Mouse (Mus musculus): Measurements from ENCODE around the gene Nfkbil1. TPM values are rescaled to one million over a fixed set of nuclear protein-coding genes. Genes with fewer than 3 reads are reported as not detected.

Gene Nfkbil1
- total RNA-seq, 2 experiments from 2014 or later: 13.6 to 15.8 TPM

DNA sequence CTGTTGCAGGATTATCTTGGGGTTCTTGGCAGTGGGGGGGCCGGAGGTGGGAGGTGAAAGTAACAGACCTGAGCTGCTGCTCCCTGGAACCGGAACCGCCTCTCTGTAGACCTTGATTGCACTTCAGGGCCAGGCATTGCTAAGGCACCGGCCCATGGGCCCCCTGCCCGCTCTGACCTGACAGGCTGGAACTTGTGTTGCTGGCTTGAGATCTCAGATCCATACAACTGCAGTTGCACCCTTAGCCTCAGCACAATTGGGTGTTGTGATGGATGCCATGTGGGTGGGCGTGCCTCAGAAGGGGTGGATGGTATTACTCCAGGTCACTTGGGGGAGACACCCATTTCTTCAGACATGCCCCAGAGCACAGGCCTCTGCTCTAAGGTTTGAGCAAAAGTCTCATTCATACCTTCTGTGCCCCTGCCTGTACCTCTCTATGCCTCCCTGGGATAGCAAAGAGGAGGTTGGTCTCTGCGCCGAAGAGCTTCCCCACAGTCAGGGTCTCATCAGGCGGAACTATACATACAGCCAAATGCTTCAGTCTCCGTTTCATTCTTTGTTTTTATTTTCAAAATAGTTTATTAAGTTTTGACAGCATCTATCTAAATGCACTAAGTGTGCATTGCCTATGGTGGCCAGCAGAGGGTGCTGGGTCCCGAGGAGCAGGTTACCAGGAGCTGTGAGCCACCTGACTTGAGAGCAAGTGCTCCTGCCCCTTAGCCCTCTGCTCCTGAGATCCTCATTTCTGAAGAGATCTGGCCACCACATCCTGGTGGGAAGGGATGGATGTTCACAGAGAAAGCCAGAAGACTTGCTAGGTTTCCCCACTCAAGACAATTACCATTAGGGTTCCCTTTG, 18.9 kb upstream of the Nfkbil1 start:
- DNase-seq (ENCODE audit: low spot score in 2 of 2): peak in 1 of 2 experiments; percentile 65

DNA sequence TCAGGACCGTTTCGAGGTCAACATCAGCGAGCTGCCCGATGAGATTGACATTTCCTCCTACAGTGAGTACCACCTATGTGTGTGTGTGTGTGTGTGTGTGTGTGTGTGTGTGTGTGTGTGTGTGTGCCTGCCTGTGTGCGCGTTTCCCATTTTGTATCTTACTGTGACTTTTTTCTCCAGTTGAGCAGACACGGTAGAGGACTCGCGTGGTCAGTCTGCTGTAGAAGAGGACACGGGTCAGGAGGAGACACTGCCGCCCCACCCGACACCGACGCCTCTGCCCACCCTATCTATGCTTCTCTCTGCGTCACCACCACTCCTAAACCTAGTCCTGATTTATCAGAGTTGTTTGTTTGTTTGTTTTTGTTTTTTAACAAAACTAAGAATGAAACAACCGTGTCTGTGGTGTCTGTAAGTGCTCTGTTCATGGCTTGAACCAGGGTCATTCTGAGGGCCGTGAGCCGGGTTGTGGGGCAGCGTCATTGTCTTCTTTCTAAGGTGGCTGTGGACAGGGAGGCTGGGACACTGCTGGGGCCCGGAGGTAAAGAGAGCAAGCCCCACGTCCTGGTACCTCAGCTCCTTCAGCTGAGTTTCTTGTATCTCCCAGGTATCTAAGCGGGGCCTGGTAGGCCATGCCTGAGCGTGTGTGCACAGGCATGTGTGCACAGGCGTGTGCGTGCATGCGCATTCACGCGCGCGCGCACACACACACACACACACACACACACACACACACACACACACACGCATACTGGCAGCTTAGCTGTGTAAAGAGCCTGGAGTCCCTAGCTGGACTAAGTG, 17.9 kb upstream of the Nfkbil1 start:
- no peak for DNase-seq (ENCODE audit: low spot score in 2 of 2)

DNA sequence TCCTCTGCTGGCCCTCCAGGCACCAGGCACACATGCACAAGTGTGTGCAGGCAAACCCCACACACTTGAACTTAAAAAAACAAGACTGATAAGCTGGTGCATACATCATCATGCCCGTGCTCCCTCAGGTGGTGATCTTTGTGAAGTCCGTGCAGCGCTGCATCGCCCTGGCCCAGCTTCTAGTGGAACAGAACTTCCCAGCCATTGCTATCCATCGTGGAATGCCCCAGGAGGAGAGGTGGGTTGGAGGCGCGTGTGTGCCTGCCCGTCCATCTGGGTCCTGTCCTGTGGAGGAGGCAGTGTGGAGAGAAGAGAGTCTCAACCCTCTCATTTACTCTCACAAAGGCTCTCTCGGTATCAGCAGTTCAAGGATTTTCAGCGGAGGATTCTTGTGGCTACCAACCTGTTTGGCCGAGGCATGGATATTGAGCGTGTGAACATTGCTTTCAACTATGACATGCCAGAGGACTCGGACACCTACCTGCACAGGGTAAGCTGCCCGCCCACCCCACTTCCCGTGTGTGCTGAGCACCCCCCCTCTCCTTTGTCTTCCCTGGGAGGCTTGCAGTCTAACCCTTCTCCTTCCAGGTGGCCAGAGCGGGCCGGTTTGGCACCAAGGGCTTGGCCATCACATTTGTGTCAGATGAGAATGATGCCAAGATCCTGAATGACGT, 17.2 kb upstream of the Nfkbil1 start:
- no peak for DNase-seq (ENCODE audit: low spot score in 2 of 2)

DNA sequence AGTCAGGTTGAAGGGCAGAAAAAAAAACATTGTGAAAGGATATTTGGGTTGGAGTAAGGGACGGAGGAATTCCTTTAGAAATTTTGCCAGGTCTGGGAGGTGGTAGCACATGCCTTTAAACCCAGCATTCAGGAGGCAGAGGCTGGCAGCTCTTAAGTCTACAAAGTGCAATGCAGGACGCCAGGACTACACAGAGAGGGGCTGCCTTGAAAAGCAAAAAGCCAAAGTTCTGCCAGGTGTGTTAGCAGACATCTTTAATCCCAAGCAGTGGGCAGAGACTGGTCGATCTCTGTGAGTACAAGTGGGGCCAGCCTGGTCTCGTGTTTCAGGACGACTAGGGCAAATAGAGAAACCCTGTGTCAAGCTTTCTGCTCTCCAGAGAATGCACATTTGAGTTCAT, 16.4 kb upstream of the Nfkbil1 start:
- no peak for DNase-seq (ENCODE audit: low spot score in 2 of 2)

DNA sequence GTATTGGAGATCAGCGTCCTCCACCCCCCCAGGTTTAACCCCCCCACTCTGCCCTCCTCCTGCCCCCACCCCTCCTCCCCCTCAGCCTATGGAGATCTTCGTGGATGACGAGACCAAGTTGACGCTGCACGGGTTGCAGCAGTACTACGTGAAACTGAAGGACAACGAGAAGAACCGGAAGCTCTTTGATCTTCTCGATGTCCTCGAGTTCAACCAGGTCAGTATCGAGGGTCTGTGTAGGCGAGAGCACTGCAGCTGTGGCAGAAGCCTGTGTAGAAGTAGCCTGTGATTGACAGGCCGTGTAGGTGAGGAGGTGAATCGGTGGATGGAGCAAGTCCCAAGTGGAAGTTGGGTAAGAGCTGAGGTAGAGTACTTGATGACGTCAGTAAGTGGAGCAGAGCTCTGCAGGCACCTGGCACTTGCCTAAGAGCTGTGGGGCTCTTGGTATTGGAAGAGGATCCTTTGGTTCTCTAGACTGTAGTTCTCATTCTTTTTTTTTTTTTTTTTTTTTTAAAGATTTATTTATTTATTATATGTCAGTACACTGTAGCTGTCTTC, 15.6 kb upstream of the Nfkbil1 start:
- peak in 1 of 2 experiments; percentile 1 for DNase-seq (ENCODE audit: low spot score in 2 of 2)

DNA sequence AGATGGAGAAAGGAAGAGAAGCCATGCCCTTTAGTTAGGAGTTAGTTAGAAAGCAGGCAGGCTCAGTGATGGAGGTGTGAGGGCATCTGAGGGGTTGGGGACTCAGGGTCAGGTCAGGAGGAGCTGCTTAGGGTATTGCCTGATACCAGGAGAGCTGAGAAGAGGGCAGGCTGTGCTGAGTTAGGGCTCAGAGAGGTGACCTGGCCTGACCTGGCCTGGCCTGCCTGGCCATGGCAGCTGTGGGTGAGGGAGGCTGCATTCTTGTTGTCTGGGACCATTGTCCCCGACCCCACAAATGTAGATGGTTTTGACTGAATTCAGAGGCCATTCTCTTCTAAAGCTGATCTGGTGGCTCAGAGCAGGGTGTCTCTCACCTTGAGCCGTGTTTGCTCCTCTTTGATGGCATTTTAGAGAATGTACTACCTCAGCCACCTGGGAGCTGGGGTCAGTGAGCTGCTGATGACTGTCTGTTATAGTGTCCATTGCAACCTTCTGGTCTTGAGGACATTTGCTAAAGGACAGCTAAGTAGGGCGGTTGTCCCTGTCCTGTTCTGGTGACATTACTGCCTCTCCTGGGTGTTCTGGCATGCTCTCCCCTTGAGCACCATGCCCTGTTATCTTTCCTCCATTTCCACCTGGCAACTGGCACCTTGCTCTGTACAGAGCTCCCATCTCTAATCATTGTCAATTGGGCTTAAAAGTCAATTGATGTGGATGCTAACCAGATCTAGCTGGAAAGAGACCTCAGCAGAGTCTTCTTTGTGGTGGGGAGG, 14.9 kb upstream of the Nfkbil1 start:
- DNase-seq (ENCODE audit: low spot score in 2 of 2): peak in 1 of 2 experiments; percentile 1

DNA sequence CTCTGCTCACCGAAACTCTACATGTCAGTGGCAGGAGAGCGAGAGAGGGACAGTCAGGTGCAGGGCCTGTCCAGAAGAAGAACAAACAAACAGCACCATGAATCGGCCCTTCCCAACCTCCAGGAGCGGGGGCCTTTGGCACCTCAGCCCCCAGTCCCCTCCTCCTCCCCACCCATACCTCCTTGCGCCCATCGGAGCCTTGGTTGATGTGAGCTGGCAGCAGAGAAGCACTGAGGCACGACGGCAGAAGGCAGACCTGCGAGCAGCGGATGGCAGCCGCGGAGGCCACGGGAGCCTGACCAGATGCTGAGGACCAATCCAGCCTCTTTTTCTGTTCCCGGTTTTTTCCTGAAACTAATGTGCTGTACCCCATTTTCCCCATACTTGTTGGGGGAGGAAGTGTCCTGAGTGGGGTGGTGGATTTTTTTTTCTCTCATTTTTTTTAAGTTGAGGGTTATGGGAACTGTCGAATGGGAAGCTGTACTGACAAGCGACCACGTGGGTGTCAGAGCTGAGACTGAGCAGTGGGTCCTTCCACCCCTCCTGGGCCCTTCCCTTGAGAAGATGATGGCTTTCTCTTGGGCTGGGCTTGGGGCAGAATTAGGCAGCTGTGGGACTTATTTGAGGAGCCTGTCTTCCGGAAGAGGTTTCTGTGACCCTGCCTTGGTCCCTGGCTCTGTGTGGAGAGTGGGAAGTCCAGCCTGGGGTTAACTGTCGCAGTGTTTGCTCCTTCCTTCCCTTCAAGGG, 14.0 kb upstream of the Nfkbil1 start:
- no peak for DNase-seq (ENCODE audit: low spot score in 2 of 2)

DNA sequence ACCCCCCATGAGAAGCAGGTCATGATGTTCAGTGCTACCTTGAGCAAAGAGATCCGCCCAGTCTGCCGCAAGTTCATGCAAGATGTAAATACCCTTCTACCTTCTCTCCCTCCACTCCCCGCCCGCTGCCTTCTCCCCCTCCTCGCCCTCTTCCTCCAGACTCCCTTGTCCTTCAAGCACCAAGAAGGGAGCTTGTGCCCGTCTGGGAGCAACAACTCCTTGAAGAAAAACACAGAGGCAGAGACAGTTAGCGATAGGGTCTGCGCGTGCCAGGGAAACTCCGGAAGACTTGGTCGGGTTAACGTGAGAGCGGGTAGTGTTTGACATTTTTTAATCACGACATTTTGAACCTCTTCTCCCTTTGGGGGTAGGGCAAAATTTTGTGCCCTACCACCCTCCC, 13.4 kb upstream of the Nfkbil1 start:
- DNase-seq (ENCODE audit: low spot score in 2 of 2): no peak

DNA sequence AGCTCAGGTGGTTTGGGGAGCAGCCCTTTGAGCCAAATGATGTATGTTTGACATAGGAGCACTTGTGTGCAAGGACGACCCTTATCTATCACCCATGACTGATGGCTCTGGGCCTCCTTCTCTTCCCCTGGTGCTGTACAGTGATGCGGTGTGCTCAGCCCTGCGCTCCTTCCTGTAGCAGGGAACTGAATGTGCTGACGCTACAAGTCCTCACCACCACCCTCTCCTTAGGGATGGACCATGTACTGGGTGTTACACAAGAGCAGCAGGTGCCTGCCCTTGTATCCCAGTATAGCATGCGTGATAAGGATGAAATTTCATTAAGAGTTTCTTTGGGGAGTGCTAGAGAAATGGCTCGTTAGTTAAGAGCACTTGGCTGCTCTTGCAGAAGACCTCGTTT, 11.6 kb upstream of the Nfkbil1 start:
- no peak for DNase-seq (ENCODE audit: low spot score in 2 of 2)

DNA sequence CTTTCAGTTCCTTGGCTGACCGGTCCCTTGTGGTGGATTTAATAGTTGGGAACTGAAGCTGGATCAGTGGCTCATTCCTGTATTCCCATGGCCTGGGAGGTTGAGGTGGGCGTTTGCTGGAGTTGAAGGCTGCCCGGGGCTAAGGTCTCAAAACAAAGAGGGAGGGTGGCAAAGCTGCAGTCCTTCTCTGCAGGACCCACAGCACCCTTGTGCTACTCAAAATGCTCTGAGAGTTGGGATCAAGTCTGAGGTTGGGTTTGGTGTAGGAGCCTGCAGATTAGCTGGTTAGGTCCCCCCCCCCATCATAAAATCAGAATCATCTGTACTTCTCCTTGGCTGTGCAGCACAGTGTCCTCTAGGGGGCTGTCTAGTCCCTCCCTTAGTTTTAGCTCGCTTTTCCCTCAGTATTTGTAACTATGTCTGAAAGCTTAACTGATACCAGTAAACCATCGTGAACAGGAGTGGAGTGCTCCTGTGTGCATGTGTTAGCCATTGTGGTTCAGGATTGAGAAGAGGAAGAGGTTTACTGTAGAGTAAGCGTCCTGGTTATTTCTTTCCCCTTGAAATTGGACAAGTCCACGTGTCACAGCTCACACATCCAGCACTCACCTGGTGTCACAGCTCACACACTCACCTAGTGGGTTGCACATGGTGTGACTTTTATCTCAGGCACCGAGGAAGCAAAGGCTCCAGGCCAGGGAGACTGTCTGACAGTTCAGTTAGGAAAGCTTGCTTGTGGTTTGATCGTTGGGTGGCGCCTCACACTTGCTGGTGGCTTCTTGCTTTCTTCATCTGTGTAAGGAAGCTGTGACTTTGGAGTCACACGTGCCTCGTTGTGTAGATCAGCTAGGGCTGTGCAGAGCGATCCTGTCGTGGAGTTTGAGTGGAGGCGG, 10.4 kb upstream of the Nfkbil1 start:
- no peak for DNase-seq (ENCODE audit: low spot score in 2 of 2)

DNA sequence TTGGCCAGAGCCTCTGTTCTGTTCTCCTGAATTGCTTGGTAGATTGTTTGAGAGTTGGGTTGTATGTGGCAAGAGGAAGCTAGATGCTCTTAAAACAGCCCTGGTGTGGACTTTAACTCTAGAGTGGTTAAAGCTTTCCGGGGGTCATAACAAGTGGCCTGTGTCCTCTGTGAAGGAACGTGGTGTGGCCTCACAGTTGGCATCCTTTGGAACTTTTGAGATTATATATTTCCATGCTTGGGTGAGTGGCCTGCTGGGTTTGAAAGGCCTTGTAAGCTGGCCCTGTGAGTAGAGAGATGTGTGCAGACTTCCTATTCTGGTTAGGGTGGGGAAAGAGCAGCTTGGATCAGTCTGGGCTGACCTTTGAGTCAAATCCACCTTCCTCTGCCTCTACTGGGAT, 9.4 kb upstream of the Nfkbil1 start:
- DNase-seq (ENCODE audit: low spot score in 2 of 2): no peak

DNA sequence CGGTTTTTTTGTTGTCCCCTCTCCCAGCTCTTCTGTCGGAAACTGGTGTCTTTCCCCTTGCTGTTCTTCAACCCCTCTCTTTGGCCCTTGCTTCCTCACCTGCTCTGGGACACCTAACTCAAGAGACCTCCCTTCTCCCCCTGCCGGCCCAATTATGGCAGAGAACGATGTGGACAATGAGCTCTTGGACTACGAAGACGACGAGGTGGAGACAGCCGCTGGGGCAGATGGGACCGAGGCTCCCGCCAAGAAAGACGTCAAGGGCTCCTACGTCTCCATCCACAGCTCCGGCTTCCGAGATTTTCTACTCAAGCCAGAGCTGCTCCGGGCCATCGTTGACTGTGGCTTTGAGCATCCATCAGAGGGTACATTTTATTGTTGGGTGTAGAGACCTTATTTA, 7.5 kb upstream of the Nfkbil1 start:
- no peak for DNase-seq (ENCODE audit: low spot score in 2 of 2)

DNA sequence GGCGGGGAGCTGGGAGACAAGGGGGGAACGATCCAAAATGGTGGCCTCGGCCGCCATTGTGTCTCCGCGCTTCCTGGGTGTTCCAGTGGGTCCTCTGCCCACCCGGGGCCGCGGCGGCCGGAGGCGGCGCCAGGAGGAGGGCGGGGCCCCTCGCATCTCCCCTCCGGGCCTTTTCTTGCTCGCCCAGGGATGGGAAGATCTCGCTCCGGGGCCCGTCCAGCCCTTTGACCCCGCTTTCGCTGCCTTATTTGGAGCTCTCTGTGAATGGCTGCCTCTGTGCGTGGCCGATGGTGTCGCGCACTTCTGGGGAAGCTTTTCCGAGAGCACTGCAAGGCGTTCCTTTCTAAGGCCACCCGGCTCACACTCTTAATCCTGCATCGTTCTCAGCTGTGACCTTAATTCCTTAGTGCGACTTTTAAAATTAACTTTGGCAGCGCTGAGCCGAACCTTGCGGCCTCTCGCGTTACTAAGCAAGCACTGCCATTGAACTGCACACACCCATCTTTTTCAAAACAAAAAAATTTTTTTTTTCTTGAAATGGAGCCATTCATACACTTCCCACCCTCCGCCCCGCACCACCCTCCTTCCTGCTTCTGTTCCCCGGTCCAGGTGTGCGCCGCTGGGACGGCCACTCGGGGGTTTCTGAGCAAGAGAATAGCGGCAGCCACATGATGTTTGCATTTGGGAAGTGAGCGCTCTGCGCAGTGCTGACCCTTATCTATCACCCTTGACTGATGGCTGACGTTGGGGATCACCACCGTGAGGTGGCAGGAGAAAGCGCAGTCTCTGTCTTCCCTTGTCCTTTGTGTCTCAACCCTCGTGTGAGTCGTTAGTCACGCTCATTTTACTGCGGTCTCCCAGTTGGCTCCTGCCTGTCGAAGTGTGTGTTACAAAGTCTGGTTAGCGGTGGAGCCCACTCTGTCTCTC, 6.7 kb upstream of the Nfkbil1 start:
- peak; percentile 46 to 61 for DNase-seq (ENCODE audit: low spot score in 2 of 2)

DNA sequence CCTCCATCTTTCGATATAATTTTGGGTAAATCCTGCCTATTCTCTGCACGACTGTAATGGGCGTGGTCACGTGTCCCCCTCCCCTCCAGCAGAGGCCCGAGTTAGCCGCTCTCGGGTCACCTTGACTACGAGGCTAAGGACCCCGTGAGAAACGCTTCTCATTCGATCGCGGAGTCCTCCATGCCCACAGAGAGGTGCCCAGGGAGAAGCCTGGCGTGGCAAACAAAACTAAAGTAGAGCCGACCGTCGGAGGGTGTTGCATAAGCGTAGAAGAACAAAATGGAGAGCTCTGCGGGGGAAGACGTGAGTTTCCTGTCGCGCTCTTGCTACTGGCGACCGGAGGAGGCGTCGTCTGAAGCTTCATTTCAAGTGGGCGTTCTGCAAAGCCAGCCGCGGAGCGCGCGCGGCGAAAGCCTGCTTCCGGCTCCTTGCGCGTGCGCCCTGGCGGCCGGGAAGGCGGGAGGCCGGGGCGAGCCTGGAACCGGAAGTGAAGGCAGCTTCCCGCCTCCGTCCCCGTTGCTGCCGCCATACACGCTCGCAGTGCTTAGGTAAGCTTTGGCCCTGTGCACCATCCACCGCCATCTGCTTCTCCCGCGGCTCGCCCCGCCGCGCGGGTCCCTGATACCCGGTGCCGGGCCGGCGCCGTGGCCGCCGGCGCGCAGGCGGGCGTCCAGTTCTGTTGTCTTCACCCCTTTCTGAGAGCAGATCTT, 5.9 kb upstream of the Nfkbil1 start, which contains the start of gene Ddx39b:
TSS of gene Ddx39b (plus strand) at position 442 of the 710 bp plus-strand sequence.
- peak; percentile 97 for DNase-seq (ENCODE audit: low spot score in 2 of 2)

DNA sequence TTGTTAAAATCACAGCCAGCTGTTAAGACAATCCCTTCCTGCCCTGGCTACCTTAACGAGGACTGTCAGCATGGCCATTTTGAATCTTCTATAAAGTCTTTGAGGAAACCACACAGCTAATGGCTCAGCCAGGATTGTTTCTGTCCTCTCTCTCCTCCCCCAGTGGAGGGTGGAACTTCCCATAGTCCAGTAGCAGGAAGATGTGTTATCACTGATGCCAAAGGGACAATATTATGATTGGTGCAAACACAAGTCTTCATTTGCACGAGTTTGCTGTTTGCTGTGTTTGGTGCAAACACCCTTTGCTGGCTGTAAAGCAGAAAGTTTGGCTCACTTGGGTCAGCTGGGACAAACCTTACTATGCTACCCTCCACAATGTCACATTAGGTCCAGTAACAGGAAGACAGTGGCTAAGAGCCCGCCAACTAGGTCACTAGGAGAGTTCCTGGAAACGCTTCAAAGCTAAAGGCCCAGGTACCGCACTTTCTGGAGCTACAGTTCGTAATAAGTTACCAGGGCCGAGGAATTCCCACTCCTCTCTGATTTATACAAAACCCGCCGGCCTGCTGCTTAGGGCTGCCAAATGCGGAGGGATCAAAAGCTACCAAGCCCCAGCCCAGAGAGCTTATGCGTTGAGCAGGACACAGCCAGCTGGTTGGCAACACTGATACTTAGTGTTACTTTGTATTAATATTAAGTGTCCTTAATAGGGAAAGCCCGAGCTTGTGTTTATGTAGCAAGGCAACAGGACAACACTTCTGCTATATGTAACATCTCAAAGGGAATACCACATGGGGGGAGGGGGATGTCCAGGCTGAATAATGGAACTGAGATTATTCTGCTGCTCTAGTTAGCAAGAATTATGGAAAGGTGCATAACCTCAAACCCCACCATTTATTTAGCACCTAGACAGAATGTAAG, 5.1 kb upstream of the Nfkbil1 start:
- DNase-seq (ENCODE audit: low spot score in 2 of 2): no peak

DNA sequence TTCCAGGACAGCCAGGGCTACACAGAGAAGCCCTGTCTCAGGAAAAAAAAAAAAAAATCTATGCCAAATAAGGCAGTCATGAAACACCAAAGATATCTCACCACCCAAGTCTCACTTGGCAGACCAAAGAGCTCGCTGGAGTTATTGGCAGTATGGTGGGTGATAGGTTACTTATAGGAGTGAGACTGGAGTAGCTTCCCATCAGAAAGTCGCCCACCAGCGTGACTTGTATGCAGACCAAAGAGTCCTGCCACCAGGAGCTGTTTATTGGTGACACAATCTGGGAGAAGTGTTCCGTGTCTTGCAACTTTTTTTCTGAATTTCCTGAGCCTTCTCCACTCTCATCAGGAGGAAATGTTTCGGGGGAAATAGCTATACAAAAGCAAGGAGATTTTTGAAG, 4.1 kb upstream of the Nfkbil1 start:
- DNase-seq (ENCODE audit: low spot score in 2 of 2): no peak

All from layer of hippocampus, adult 18-20 months (tissue).